Mouse (Mus musculus) testis, postnatal 10 days (tissue): Measurements from ENCODE around the gene Tns1.

Experiments
- DNase-seq: peaks from one replicate; pipeline ENCODE4 v3.0.0; 2021; ENCODE audit warnings: low spot score

Gene Tns1

DNA sequence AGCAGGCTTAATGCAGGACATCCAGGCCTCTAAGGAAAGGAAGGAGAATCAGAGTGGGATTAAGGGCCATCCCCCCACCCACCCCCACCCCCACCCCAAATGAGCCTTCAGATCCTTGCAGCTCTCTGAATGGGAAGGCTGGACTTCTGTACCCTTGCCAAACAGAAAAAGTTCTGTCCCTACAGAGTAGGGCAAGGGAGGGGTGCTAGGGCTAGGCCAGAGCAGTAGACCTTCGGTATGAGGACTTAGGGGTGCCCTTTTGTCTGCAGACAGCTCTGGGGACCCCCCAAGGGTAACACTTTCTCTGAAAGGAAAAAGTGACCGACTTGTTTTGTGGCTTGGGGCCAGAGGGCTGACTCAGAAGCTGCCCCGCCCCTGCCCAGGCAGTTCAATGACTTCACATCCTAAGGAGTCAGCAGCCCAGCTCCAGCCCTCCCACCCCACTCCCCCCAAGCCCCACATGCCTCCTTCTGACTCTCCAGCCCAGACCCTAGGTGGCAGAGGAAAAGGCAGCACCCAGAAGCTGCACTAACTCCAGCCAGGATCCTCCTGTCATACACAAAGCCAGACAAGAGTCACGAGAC, 168.9 kb downstream of the Tns1 start:
- peak; percentile 69 for DNase-seq

DNA sequence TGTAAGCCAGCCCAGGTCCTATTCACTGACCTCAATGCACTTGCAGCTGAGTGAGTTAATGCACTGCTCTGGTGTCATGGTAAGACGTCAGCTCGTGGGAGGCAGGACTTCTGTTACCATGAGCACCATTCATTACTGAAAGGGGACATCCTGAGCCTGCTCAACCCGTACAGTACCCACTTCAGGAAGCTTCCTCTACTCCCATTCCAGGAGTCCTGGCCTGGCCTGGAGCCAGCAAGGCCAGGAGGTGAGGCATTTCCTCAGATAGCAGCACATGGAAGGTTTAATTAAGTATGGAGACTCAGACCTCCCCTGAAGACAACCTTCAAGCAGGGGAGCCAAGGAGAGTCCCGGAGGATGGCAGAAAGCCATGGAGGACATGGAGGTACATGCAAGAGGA, 169.6 kb downstream of the Tns1 start:
- DNase-seq, result no peak

DNA sequence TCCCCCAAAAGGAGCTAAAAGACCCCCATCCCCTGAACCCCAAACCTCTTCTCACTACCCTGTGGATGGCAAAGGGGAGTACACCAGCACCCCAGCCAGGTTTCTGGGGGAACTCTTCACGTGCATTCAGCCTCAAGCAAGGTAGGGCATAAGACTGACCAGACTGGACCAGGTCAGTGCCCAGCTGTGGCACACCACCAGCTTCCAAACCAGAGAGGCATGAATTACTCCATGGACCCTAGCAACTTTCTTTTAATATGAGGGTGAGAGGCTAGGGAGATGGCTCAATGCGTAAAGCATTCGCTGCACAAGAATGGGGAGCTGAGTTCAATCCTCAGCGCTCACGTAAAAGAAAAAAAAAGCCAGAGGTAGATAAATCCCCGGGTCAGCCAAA, 170.2 kb downstream of the Tns1 start:
- no peak for DNase-seq

DNA sequence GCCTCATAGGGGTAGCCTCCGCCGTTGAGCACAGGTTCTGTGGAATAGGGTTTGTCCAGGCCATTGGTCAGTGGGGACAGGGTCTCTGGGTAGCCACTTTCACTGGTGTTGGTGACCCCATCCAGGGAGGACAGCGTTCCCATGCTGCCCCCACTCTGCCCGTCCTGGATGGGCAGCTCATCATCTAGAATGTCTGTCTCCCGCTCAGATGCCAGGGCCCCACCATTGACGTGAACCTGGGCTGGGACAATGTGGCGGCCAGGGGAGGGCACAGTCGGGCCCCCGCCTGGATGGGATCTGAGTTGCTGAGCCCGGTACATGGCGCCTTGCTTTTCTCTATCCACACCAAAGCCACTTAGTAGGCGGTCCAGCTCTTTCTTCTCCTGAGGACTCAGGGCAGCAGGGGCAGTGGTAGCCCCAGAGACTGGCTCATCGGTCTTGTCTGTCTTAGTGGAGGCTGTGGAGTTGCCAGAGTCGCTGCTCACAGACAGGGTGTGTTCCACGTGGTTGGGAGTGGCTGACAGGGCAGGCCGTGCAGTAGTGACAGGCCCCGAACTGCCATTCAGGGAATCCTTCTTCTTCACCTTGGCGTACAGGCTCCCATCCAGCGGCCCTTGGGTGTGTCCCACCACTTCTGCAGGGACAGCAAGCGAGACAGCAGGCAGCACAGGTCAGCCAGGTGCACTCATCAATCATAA, 170.8 kb downstream of the Tns1 start:
- no peak for DNase-seq

DNA sequence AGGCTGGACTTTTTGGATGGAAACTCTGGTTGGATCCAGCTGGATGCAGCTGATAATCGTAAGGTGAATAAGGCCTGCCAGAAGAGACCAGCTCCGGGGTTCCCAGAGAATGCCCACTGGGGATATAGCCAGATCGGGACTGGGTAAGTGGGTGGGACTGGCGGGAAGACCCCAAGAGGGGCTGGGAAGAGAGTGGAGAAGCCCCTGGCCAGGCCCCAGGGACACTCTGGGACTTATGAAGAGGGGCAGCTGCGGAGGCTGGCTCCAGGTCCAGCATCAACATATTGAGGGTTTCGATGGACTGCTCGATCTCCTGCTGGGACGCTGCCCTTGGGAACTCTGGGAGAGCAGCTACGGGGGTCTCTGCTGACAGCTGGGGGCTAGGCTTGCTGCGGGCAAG, 171.7 kb downstream of the Tns1 start:
- no peak for DNase-seq

DNA sequence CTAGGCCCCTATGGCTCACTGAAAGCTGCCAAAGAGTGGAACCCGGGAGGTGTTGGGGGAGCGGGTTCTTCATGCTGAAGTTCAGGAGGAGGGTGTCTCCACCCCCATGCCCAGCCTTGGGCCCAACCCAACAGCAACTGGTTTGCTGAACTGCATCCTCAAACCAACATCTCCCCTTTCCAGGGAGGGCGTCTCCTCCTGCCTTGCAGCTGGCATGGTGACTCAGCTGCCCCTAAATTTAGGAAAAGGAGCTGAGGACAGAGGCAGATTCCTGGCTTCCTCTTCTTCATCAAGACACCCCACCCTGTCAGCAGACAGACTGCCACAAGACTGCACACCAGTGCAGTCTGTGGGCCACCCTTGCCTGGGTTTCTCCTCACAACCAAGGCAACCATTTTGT, 173.1 kb downstream of the Tns1 start:
- DNase-seq, result no peak

DNA sequence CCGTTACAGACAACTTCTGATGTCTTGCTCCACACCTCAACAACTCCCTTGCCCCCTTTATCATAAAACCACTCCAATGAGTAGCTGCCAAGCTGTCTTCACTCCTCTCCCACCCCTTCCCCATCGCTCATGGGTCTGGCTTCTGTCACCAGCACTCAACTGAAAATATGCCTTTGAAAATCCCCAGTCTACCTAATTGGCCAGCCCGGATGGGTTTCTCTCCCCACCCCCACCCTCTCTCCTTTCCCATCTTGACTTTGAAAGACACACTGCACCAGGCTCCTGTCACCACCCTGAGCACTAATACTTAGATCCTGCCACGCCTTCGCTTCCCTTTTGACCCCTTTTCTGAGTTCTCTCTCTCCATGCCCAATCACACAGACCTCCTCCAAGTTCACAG, 175.5 kb downstream of the Tns1 start:
- no peak for DNase-seq

DNA sequence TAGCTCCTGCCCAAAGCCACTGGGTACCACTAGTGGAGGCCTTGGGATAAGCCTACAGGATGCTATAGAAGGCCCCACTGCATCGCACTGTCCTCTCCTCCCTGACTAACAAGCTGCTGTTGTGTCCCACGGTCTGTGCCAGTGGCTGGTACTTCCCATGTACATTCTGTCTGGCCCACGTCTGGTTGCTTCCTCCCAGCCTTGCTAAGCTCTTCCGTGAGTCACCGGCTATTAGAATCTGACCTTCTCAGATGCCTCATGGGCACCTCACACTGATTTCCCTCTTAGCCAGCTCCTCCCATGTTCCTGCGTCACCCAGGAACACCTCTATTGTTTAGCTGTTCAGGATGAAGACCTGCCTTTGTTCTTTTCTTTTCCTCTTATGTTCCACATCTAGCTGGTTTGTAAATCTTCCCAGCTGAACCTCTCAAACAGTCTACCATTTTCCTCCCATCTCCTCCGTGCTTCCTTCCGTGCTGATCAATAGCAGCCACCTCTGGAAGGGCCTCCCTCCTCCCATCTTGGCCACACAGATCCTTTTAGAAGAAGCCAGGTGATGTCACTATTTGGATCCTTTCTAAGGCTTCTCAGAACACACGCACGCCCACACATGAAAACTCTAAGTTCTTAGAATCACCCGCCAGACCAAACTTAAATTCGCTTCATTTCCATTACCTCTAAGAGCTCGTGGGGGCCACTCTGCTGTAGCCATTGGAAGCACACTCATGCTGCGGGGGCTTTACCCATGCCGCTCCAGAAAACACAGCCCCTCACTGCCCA, 176.5 kb downstream of the Tns1 start:
- no peak for DNase-seq

DNA sequence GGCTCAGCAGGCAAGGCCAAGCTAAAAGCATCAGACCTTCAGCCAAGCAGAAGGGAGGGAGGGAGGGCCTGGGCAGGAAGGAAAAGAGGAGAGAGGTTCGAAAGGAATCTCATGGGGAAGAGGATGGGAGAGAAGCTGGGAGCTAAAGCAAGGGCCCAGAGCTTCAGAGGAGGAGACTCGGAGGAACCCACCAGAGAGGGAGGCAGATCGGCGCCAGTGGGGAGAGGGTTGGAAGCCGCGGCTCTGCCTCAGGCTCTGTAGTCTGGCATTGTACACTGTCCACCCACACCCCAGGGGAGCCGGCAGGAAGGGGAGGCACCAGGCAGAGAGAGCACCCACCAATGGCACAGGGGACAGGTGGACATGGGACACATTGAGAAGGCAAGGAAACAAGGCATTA, 177.5 kb downstream of the Tns1 start:
- DNase-seq, result no peak

DNA sequence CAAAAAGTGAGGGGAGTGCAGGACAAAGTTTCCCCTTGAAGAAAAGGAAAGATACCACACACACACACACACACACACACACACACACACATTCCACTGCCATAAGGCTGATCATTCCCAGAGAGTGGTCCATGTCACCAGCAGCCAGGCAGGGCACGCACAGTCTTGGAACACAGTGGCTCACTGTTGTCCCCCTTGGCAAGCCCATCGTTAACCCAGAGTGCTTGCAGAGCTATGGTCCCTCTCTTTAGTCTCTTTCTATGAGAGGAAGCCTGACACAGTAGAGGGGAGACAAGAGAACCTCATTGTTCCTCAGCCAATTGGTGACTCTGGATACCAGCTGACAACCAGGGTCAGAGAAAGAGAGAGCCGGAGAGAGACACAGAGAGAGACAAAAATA, 179.9 kb downstream of the Tns1 start:
- DNase-seq, result no peak

DNA sequence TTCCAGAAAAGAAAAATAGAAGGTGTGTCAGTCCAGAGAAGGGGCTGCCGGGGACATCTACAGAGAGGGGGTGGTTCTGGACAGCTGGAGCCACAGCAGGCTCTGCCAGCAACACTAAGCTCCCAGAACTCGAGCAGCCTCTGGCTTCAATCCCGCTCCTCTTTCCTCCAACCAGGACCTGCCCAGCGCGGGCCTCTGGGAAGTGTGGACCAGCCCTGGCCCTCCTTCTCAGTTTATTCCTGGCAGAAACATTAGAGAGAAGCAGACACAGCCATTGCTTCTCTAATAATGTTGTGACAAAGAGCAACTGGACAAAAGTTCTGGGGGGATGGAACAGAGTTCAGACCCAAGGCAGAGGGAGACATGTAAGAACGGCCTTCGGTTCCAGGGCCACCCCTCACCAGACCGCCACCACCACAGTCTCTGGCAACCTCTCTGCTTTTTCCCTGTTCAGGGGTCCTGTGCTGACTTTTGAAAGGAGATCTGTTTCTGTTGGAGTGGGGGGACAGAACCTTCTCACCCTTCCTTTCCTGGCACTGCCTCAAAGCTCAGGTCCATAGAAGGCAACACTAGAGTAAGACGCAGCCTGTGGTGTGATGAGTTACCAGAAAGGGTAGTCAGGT, 180.5 kb downstream of the Tns1 start:
- DNase-seq, result peak; percentile 60

DNA sequence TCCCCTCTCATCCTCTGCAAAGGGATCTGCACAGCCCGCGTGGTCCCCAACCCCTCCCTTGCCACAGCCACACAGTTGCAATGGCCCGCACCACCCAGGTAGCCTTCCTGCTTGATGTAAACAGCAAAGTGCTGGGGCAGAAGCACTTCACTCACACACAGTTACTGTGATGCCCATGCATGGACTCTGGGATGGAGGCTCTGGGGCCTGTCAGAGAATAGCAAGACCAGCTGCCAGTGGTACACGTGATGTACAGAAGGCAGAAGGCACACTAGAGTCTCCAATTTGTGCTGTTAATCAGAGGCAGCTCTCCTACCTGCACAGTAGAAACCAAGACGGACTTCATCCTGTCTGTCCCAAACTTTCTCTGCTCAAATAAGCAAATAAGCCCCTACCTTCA, 181.0 kb downstream of the Tns1 start:
- DNase-seq, result no peak

DNA sequence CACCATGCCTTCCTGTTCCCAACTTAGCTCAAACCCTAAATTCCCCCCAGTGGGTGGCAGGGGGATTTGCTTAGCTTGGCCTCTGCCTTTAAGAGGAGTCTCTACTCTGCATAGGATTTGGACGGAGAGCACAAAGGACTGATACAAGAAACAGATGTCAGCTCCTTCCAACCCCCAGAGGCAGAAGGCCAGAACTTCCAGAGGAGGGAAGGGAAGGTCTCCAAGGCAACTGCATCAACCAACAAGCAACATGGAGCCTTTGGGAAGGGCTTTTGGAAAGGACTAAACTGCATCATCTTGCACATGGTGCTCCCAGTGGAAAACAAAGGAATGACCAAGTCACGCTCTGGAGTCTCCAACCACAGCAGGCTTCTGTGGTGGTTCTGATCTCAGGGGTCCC, 182.0 kb downstream of the Tns1 start:
- DNase-seq, result no peak

DNA sequence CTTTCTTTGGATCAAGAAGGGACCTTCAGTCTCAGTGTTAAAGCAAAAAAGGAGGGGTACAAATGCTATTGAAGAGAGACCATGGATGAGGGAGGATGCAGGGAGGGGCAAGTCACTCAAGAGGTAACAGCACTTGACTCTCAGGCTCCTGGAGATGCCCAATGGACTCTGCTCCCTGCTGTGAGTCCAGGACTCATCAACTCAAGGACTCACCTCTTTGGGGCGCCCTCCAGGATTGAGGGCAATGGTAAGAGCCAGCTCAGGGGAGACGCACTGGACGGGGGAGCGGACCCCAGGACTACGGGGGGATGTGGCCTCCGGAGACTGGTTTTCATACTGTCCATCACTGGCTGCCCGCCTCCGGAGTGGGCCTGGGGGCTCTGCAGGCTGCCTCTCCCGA, 182.6 kb downstream of the Tns1 start:
- no peak for DNase-seq

DNA sequence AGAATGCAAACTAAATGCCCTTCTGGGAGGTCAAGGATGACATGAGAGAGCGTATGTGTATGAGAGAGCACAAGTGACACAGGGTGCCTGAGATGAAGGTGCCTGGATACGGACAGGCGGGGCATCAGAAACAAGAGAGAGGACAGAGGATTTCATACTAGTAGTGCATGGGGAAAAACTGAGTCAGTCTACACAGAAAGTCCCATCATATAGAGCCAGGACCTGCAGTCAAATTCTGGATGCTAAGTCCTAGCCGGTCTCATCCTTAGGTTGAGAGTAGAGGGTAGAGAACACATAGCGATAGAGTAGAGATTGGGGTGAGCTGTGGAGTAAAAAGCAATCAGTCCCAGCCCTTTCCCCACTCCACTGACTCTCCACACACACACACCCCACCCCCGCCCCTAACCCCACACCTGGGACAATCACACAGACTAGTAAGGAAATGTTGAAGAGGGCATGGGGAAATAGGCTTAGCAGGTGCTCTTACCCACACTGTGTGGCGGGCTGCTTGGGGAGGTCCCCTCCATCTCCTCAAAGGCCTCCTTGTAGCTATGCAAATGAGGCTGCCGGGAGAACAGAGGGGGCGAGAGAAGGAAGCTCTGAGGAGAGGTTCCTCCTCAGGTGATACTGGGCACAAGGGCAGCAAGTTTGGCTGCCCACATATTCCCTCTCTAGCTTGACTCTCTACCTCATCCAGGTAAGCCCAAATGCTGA, 183.6 kb downstream of the Tns1 start:
- DNase-seq, result no peak

DNA sequence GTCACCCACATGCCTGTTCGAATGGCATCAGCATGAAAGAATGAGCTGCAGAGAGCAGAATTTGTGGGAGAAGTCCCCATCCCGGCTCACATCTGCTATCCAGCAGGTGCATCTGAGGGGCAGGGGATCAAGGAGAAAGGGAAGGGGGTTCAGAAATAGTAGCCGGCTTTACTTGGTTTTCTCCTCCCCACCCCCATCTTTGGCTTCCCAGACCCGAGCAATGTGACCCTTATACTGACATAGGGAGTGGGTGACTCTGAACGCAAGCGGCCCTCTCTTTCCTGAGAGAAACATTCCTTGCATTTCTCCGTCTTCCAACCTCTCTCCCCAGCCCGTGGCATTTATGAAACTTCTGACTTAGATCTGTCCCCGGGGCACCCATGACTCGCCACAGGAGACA, 185.7 kb downstream of the Tns1 start:
- no peak for DNase-seq

DNA sequence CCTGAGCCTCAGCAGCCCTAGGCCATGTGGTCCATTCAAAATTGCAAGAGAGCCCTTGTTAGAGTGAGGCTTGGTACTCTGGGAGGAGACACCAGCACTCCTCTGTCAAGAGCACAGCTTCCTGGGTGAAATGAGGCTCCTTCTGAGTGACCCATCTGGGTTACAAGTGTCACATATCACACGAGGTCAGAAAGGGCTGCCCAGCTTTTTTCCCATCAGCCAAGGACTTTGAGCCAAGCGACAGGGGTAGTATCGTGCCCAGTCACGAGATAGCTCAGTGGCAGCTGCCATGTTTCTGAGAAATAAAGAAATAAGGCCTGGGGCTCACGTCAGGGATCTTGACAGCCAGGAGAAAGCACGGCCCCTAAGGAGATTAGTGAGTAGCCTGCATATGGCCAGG, 186.4 kb downstream of the Tns1 start:
- DNase-seq, result no peak

DNA sequence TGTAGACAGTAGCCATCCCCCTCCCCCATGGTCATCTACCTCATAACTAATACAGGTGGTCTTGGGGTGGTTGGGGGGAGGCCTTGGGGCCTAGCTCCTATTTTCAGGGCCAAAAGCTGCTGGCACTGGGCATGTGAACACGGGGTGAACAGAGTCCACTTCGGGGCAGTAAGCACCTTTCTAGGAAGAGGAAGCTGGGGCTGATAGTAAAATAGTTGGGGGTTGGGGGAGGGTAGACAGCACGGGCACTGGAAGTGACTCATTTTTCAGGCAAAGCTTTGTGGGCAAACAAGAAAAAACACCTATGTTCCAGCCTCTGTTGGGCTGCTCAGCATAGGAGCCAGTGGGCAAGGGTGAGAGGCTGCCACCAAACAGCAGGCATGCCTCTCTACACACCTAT, 187.7 kb downstream of the Tns1 start:
- no peak for DNase-seq

DNA sequence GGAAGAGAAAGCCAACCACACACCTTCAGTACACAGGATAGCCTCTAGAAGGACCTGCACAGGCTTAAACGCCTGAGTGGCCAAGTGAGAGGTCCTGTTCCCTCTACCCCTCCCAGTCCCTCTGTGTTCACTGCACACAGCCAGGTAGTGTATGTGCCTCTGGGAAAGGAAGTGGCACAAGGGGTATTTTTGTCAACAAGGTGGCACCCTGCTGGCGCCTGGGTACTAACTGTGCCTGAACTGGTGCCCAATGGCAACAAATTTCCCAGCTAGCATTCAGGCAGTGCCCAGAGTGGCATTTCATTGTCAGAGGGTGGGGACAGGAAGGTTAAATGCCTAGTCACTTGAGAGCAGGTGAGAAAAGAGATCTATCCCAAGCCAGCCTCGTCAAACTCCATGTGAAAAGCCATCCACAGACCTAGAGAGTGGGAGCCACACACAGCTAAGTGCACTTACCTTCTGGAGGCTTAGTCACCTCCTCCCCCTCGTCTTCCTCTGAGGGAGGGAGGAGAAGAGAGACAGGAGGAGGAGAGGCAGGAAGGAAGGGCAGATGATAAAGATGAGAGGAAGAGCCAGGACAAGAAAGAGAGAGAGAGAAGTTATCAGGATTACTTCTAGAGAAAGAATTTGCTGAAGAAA, 188.7 kb downstream of the Tns1 start:
- no peak for DNase-seq

DNA sequence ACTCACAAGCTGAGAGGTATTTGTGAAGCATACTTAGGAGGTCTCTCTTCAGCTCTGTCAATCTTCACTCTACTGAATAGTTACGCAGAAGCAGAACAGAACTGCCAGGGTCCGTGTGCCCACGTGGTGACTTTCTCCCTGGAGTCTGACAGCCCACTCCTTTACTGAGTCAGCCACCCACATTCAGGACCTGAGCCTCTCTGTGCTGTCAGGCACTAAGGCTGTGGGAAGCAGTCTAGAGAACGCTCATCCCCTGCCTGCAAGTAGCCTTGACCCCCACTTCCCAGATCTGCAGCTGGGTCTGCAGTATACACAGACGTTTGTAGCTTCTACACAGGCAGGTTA, 191.1 kb downstream of the Tns1 start:
- no peak for DNase-seq

DNA sequence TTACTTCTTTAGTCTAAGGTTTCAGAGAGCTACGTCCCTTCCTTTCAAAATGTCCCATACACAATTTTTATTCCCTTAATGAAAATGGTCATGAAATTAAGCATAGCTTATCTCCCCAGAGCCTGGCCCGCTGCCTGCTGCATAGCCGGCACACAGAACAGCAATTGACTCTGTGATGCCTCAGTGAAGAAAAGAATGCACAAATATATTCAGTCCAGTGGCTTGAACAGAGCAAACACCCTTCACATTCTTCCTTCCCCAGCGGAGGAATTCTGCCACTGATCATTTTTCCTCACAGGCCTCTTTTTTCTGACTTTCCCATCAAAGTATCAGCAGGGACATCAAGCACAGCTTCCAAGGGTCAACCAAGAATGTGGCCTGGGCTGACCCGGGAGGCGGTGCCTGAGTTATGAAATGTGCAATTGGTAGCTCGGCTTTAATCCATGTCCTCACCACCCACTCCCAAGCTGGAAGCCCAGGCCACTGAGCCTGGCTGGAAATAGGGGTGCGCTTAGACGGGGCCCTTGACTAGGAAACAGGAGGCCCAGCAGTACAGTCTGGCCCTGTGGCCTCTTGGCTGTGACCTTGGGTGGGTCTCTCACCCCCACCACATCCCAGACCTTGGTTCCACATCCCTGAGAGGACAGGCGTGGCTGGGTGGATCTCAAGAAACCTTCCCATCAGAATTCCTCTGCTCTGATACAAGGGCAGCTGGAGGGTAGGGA, 191.7 kb downstream of the Tns1 start:
- no peak for DNase-seq
